Mouse (Mus musculus) embryonic facial prominence, embryonic 14.5 days (tissue): Measurements from ENCODE around the gene Doxl2. TPM values are rescaled to one million over a fixed set of nuclear protein-coding genes. Genes with fewer than 3 reads are reported as not detected.
A peak's percentile ranks its signal among the peaks of the same experiment; 100 is the strongest.
"Not testable (repeated sequence)": the region's sequence is repeated elsewhere in the genome, so short reads cannot be mapped to it uniquely, and the experiment has no call there.

Source experiments
- ATAC-seq: fragments of 200-750 bp; cut with Nextera tagmentation; 2 replicates; pipeline ENCODE4 v1.8.0; 2017; ENCODE audit warnings: low read depth, moderate number of reproducible peaks, moderate TSS enrichment
- DNase-seq: peaks from one replicate; pipeline ENCODE4 v3.0.0-alpha.2; 2015; ENCODE audit warnings: low spot score
- H3K27ac ChIP-seq: fragments of 300-500 bp; sonication (generic); replicated peaks from 2 replicates; pipeline ENCODE4 v1.5.1; 2014; ENCODE audit warnings: low read depth, mild to moderate bottlenecking, low read length, moderate library complexity
- H3K27me3 ChIP-seq: fragments of 300-500 bp; sonication (generic); replicated peaks from 2 replicates; pipeline ENCODE4 v1.6.1; 2014; ENCODE audit warnings: low read length; ENCODE audit not compliant: control insufficient read depth, insufficient read depth
- H3K36me3 ChIP-seq: fragments of 300-500 bp; sonication (generic); 2 replicates; pipeline ENCODE4 v1.6.1; 2014; ENCODE audit warnings: low read length, mixed read lengths; ENCODE audit not compliant: control insufficient read depth, insufficient read depth
- H3K4me1 ChIP-seq: fragments of 300-500 bp; sonication (generic); 2 replicates; pipeline ENCODE4 v1.6.1; 2014; ENCODE audit warnings: antibody characterized with exemption, low read length; ENCODE audit not compliant: control insufficient read depth, insufficient read depth
- H3K4me2 ChIP-seq: fragments of 300-500 bp; sonication (generic); 2 replicates; pipeline ENCODE4 v1.6.1; 2014; ENCODE audit warnings: low read depth, mild to moderate bottlenecking, low read length, moderate library complexity, mixed read lengths
- H3K4me3 ChIP-seq: fragments of 300-500 bp; sonication (generic); 2 replicates; pipeline ENCODE4 v1.5.1; 2014; ENCODE audit warnings: low read depth, mild to moderate bottlenecking, low read length
- H3K9ac ChIP-seq: fragments of 300-500 bp; sonication (generic); 2 replicates; pipeline ENCODE4 v1.6.1; 2014; ENCODE audit warnings: low read depth, mild to moderate bottlenecking, low read length, moderate library complexity, mixed read lengths
- H3K9me3 ChIP-seq: fragments of 300-500 bp; sonication (generic); 2 replicates; pipeline ENCODE4 v1.6.1; 2016; ENCODE audit warnings: low read length; ENCODE audit not compliant: control insufficient read depth
- WGBS: fragments of 180-500 bp; shearing (Covaris S2); extraction: QIAGEN DNeasy Blood & Tissue Kit; methylation state at CpG from one replicate; pipeline ENCODE4 v1.1.7; 2014; 5-methylcytosine and 5-hydroxymethylcytosine counted together
- polyA plus RNA-seq: library from polyadenylated mRNA; unstranded; fragments of >200 nt; fragmentation: Nextera tagmentation; extraction: Ambion mirVana; gene quantifications from 2 replicates; pipeline ENCODE4 v1.2.1, GENCODE M21; 2014

Gene Doxl2
- polyA plus RNA-seq, 1 experiment from 2014 or later = not detected

GRCm38 (mm10) chr6:48958053-48958452, 16.7 kb upstream of the Doxl2 start:
- no peaks in the 10 kb centered on the region for H3K9me3 ChIP-seq
- H3K9ac ChIP-seq = no peak overlapping the region
- no peak for ATAC-seq
- no peak overlapping the region for H3K27ac ChIP-seq
- no peaks in the 10 kb centered on the region for H3K4me1 ChIP-seq
- WGBS = 47% methylated on average over 1 of the region's 1 CpGs
- peak; percentile 32 for DNase-seq
- H3K4me2 ChIP-seq = no peak overlapping the region
- no peak overlapping the region for H3K4me3 ChIP-seq
- H3K36me3 ChIP-seq = no peaks in the 10 kb centered on the region
- H3K27me3 ChIP-seq = no peaks in the 10 kb centered on the region

GRCm38 (mm10) chr6:48959151-48959550, 15.6 kb upstream of the Doxl2 start:
- 27% methylated on average over 7 of the region's 7 CpGs for WGBS
- not testable (repeated sequence) for H3K27ac ChIP-seq, ATAC-seq, DNase-seq, H3K4me1 ChIP-seq, H3K9me3 ChIP-seq, H3K4me3 ChIP-seq, H3K27me3 ChIP-seq, H3K36me3 ChIP-seq, H3K4me2 ChIP-seq, H3K9ac ChIP-seq

GRCm38 (mm10) chr6:48966696-48967095, 8.1 kb upstream of the Doxl2 start:
- H3K36me3 ChIP-seq, DNase-seq, H3K9ac ChIP-seq, H3K4me3 ChIP-seq, H3K27ac ChIP-seq, H3K9me3 ChIP-seq, H3K4me2 ChIP-seq, H3K4me1 ChIP-seq, ATAC-seq, H3K27me3 ChIP-seq: not testable (repeated sequence)
- 89% methylated on average over 5 of the region's 5 CpGs for WGBS

GRCm38 (mm10) chr6:48967868-48968267, 6.9 kb upstream of the Doxl2 start:
- H3K27ac ChIP-seq = no peak overlapping the region
- no peak overlapping the region for H3K4me3 ChIP-seq
- H3K9ac ChIP-seq = no peak overlapping the region
- no peak overlapping the region for H3K4me2 ChIP-seq
- ATAC-seq (no peak), DNase-seq (no peak)
- H3K9me3 ChIP-seq = no peaks in the 10 kb centered on the region
- no peaks in the 10 kb centered on the region for H3K4me1 ChIP-seq
- no peaks in the 10 kb centered on the region for H3K36me3 ChIP-seq
- H3K27me3 ChIP-seq = no peaks in the 10 kb centered on the region

GRCm38 (mm10) chr6:48979616-48980015, 4.9 kb downstream of the Doxl2 start:
- ATAC-seq = no peak
- Histone ChIP-seq H3K36me3 (no peaks in the 10 kb centered on the region), H3K9ac (no peak overlapping the region), H3K4me2 (no peak overlapping the region), H3K4me1 (no peaks in the 10 kb centered on the region), H3K4me3 (no peak overlapping the region), H3K27ac (no peak overlapping the region), H3K27me3 (no peaks in the 10 kb centered on the region), H3K9me3 (no peaks in the 10 kb centered on the region)
- 73% methylated on average over 1 of the region's 1 CpGs for WGBS
- DNase-seq = no peak

- no peak overlapping the region for H3K4me2 ChIP-seq
- H3K9ac ChIP-seq = no peak overlapping the region
- DNase-seq (no peak), ATAC-seq (no peak)
- no peak overlapping the region for H3K4me3 ChIP-seq
- H3K4me1 ChIP-seq = no peaks in the 10 kb centered on the region
- 76% methylated on average over 3 of the region's 3 CpGs for WGBS
- H3K27me3 ChIP-seq = no peaks in the 10 kb centered on the region
- H3K9me3 ChIP-seq = no peaks in the 10 kb centered on the region
- H3K27ac ChIP-seq = no peak overlapping the region
- H3K36me3 ChIP-seq = no peaks in the 10 kb centered on the region
These were observed 7.5 kb downstream of the Doxl2 start for GRCm38 (mm10) chr6:48982305-48982704.

- WGBS = 59% methylated on average over 7 of the region's 7 CpGs
- Histone ChIP-seq H3K4me2 (no peak within 1 kb of the TSS), H3K4me1 (no peaks in the 10 kb centered on the region), H3K4me3 (no peak within 1 kb of the TSS), H3K27ac (no peak within 1 kb of the TSS), H3K9ac (no peak within 1 kb of the TSS), H3K9me3 (no peaks in the 10 kb centered on the region), H3K27me3 (no peaks in the 10 kb centered on the region), H3K36me3 (no peaks in the 10 kb centered on the region)
- ATAC-seq = no peak
- DNase-seq = no peak
These were observed 11.8 kb downstream of the Doxl2 start, which contains the start of gene Svs1 for GRCm38 (mm10) chr6:48986444-48986990. Svs1 (plus strand) TSS chr6:48986861.

GRCm38 (mm10) chr6:48989971-48990370, 15.2 kb downstream of the Doxl2 start:
- DNase-seq (no peak), ATAC-seq (no peak)
- Histone ChIP-seq H3K27me3 (no peaks in the 10 kb centered on the region), H3K9ac (no peak overlapping the region), H3K27ac (no peak overlapping the region), H3K4me1 (no peaks in the 10 kb centered on the region), H3K4me3 (no peak overlapping the region), H3K9me3 (no peaks in the 10 kb centered on the region), H3K36me3 (no peaks in the 10 kb centered on the region), H3K4me2 (no peak overlapping the region)
- 90% methylated on average over 5 of the region's 5 CpGs for WGBS

GRCm38 (mm10) chr6:48991991-48992390, 17.2 kb downstream of the Doxl2 start:
- H3K27me3 ChIP-seq = no peaks in the 10 kb centered on the region
- no peak for ATAC-seq
- no peak overlapping the region for H3K4me2 ChIP-seq
- H3K4me3 ChIP-seq = no peak overlapping the region
- H3K4me1 ChIP-seq = no peaks in the 10 kb centered on the region
- no peaks in the 10 kb centered on the region for H3K36me3 ChIP-seq
- no peak for DNase-seq
- no peaks in the 10 kb centered on the region for H3K9me3 ChIP-seq
- H3K9ac ChIP-seq = no peak overlapping the region
- H3K27ac ChIP-seq = no peak overlapping the region
- 72% methylated on average over 4 of the region's 4 CpGs for WGBS
